Mouse (Mus musculus): ENCODE results near the gene Ppp1r11. TPM values are rescaled to one million over a fixed set of nuclear protein-coding genes. Genes with fewer than 3 reads are reported as not detected.

Ppp1r11 gene
- total RNA-seq, 2 experiments from 2014 or later: 58.5 to 61.1 TPM

GRCm38 (mm10) chr17:36922715-36923114 lies 28.8 kb downstream of the Ppp1r11 start:
- ATAC-seq (ENCODE audit: poor library complexity, severe bottlenecking): no peak

- ATAC-seq (ENCODE audit: poor library complexity, severe bottlenecking): no peak
These were observed 31.3 kb downstream of the Ppp1r11 start for GRCm38 (mm10) chr17:36920239-36920638.

DNA sequence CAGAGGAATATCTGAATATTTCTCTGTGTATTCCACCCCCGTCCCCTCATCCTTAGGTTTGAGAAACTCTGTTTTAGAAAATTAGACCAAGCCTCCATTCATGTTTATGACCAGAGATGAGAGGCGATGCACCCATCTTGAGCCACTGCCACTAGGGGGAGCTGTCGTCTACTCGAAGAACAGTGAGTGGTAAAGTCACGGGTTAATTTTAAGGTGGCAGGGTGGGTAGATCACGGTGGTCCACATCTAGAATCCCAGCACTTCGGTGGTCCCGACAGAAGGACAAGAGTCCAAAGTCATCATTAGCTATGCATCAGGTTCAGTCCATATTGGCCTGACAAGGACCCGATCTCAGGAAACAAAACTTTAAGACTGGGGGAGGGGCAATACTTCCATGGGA lies 36.5 kb downstream of the Ppp1r11 start:
- 0 out of 2 replicates have a peak, but pooled peaks have one; percentile 56 for ATAC-seq (ENCODE audit: poor library complexity, severe bottlenecking)

DNA sequence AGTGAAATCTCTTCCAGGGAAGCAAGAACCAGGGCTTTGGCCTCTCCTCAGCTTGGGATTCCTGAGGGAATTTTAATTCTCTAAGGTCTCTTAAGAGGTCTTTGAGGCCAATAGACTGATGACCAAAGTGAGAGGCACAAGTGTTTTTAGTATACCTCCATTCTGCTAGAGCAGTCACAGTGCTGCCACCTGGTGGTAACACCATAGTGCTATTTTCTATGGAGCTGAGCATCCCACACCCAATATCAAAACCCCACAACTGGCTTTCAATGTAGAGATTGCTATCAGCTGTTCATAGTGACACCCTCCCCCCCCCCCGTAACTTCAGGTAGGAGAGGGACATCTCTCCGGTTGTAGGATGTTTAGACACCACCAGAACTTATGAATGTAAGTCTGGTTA lies 37.4 kb downstream of the Ppp1r11 start:
- ATAC-seq (ENCODE audit: poor library complexity, severe bottlenecking): peak; percentile 77

DNA sequence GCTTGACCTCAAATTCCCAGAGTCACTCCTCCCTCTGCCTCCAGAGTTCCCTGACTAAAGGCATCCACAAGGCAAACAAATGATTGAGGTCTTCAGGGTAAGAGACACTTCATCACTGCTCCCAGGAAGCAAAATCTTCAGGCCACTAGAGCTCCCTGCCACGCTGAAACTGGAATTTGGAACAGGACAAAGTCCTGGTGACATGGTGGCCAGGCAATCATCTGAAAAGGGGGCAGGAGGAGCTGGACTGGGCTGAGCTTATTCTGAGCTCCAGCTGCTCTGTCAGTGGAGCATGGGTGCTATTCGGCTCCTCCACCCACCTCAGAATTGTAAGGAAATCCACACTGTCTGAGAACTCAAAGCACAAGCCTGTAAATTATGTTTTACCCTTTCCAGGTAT lies 39.5 kb downstream of the Ppp1r11 start:
- ATAC-seq (ENCODE audit: poor library complexity, severe bottlenecking): no peak

- no peak for ATAC-seq (ENCODE audit: poor library complexity, severe bottlenecking)
These were observed 41.7 kb downstream of the Ppp1r11 start for GRCm38 (mm10) chr17:36909802-36910201.

DNA sequence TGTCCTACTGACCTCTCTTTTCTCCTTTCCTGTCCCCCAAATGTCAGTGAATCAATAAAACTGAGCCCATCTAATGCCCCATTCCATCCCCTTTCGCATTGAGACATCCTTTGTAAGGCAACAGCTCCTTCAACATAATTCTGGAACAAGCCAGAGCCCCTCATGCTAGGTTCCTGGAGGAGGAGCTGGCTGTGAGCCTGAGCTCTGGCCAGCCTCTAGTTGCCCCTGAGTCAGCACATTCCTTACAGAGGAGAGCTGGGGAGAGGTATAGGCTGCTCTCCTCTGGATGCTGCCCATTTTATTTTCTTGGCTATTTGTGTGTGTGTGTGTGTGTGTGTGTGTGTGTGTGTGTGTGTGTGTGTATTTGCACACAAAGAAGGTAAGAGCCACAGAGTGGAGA lies 43.3 kb downstream of the Ppp1r11 start:
- ATAC-seq (ENCODE audit: poor library complexity, severe bottlenecking): no peak

DNA sequence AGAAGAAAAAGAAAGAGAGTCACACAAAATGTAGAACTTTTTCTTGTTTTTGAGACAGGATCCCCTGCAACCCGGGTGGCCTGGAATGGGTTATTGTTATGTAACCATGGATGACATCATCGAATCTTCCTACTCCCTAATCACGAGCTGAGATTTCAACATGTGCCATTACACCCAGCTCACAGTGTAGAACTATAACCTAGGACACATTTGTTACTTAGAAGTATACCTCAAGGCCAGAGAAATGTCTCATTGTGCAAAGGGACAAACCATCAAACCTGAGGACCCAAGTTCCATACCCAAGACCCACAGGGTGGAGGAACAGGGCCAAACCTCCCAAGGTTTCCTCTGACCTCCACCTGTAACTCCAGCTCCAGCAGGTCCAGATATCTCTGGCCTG lies 47.9 kb downstream of the Ppp1r11 start:
- no peak for ATAC-seq (ENCODE audit: poor library complexity, severe bottlenecking)

DNA sequence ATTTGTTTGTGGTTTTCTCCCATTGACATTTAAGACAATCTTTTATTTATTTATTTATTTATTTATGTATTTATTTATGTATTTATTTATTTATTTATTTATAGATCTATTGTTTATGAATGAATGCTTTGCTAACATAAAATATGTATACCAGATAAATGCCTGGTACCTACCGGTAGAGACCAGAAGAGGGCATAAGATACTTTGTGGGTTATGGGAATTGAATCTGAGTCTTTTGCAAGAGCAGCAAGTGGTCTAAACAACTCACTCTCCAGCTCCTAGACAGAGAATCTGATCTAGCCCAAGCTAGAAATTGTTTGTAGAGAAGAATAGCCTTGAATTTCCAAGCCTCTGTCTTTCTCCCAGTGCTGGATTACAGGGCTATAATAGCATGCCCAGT lies 50.9 kb downstream of the Ppp1r11 start:
- no peak for ATAC-seq (ENCODE audit: poor library complexity, severe bottlenecking)

- ATAC-seq (ENCODE audit: poor library complexity, severe bottlenecking): no peak
These were observed 51.5 kb downstream of the Ppp1r11 start for GRCm38 (mm10) chr17:36900001-36900400.

- no peak for ATAC-seq (ENCODE audit: poor library complexity, severe bottlenecking)
These were observed 52.2 kb downstream of the Ppp1r11 start for GRCm38 (mm10) chr17:36899376-36899775.

Other genes starting within 250 kb of the Ppp1r11 start
- not detected in 2 replicates for gene H2-M10.5, start 178.8 kb downstream of the Ppp1r11 start, total RNA-seq (2015)
- not detected in 2 replicates for gene H2-M10.5, start 178.8 kb downstream of the Ppp1r11 start, total RNA-seq (2017)
- not detected in 2 replicates for gene H2-M10.6, start 139.6 kb downstream of the Ppp1r11 start, total RNA-seq (2015)
- gene H2-M10.6, start 139.6 kb downstream of the Ppp1r11 start, total RNA-seq (2017): not detected in 2 replicates
- gene Trim26, start 114.6 kb downstream of the Ppp1r11 start, total RNA-seq (2015): 27.4 and 29.0 TPM in 2 replicates
- gene Trim26, start 114.6 kb downstream of the Ppp1r11 start, total RNA-seq (2017): 19.6 and 24.9 TPM in 2 replicates
- gene Trim15, start 84.5 kb downstream of the Ppp1r11 start, total RNA-seq (2015): not detected in 2 replicates
- not detected in 2 replicates for gene Trim15, start 84.5 kb downstream of the Ppp1r11 start, total RNA-seq (2017)
- 0.52 and 0.76 TPM in 2 replicates for gene Trim10, start 82.2 kb downstream of the Ppp1r11 start, total RNA-seq (2015)
- gene Trim10, start 82.2 kb downstream of the Ppp1r11 start, total RNA-seq (2017): 1.5 and 3.9 TPM in 2 replicates
- gene Trim40, start 61.6 kb downstream of the Ppp1r11 start, total RNA-seq (2015): not detected in 2 replicates
- gene Trim40, start 61.6 kb downstream of the Ppp1r11 start, total RNA-seq (2017): not detected in 2 replicates
- gene Trim31, start 53.6 kb downstream of the Ppp1r11 start, total RNA-seq (2015): not detected in 2 replicates
- gene Trim31, start 53.6 kb downstream of the Ppp1r11 start, total RNA-seq (2017): not detected in 2 replicates
- not detected in 2 replicates for gene Rnf39, start 8.8 kb downstream of the Ppp1r11 start, total RNA-seq (2015)
- 0.20 TPM in 1 of 2 replicates, not detected in the other for gene Rnf39, start 8.8 kb downstream of the Ppp1r11 start, total RNA-seq (2017)
- 85.1 and 90.6 TPM in 2 replicates for gene Znrd1, start 6.8 kb upstream of the Ppp1r11 start, total RNA-seq (2015)
- gene Znrd1, start 6.8 kb upstream of the Ppp1r11 start, total RNA-seq (2017): 22.5 and 32.0 TPM in 2 replicates
- 2.2 and 4.3 TPM in 2 replicates for gene Znrd1as, start 6.9 kb upstream of the Ppp1r11 start, total RNA-seq (2015)
- gene Znrd1as, start 6.9 kb upstream of the Ppp1r11 start, total RNA-seq (2017): 5.7 and 6.5 TPM in 2 replicates
- gene 2410137M14Rik, start 29.5 kb upstream of the Ppp1r11 start, total RNA-seq (2015): not detected in 2 replicates
- gene 2410137M14Rik, start 29.5 kb upstream of the Ppp1r11 start, total RNA-seq (2017): not detected in 2 replicates
- gene H2-M5, start 37.8 kb upstream of the Ppp1r11 start, total RNA-seq (2015): 0.23 TPM in 1 of 2 replicates, not detected in the other
- gene H2-M5, start 37.8 kb upstream of the Ppp1r11 start, total RNA-seq (2017): not detected in 2 replicates
- gene Zfp57, start 49.4 kb upstream of the Ppp1r11 start, total RNA-seq (2015): not detected in 2 replicates
- gene Zfp57, start 49.4 kb upstream of the Ppp1r11 start, total RNA-seq (2017): not detected in 2 replicates
- gene Mog, start 71.7 kb upstream of the Ppp1r11 start, total RNA-seq (2015): not detected in 2 replicates
- gene Mog, start 71.7 kb upstream of the Ppp1r11 start, total RNA-seq (2017): not detected in 2 replicates
- gene Gabbr1, start 94.2 kb upstream of the Ppp1r11 start, total RNA-seq (2015): 12.4 and 14.2 TPM in 2 replicates
- gene Gabbr1, start 94.2 kb upstream of the Ppp1r11 start, total RNA-seq (2017): 5.7 and 10.5 TPM in 2 replicates
- not detected in 2 replicates for gene Olfr90, start 136.8 kb upstream of the Ppp1r11 start, total RNA-seq (2015)
- not detected in 2 replicates for gene Olfr90, start 136.8 kb upstream of the Ppp1r11 start, total RNA-seq (2017)
- not detected in 2 replicates for gene Olfr91, start 146.5 kb upstream of the Ppp1r11 start, total RNA-seq (2015)
- gene Olfr91, start 146.5 kb upstream of the Ppp1r11 start, total RNA-seq (2017): not detected in 2 replicates
- not detected in 2 replicates for gene Olfr92, start 168.3 kb upstream of the Ppp1r11 start, total RNA-seq (2015)
- not detected in 2 replicates for gene Olfr92, start 168.3 kb upstream of the Ppp1r11 start, total RNA-seq (2017)
- not detected in 2 replicates for gene Olfr93, start 209.8 kb upstream of the Ppp1r11 start, total RNA-seq (2015)
- gene Olfr93, start 209.8 kb upstream of the Ppp1r11 start, total RNA-seq (2017): not detected in 2 replicates
- not detected in 2 replicates for gene Ubd, start 242.2 kb upstream of the Ppp1r11 start, total RNA-seq (2015)
- gene Ubd, start 242.2 kb upstream of the Ppp1r11 start, total RNA-seq (2017): 0.40 TPM in 1 of 2 replicates, not detected in the other
- not detected in 2 replicates for gene Olfr94, start 249.3 kb upstream of the Ppp1r11 start, total RNA-seq (2015)
- not detected in 2 replicates for gene Olfr94, start 249.3 kb upstream of the Ppp1r11 start, total RNA-seq (2017)

All from megakaryocyte, adult 5-6 weeks (primary cell).